Mouse (Mus musculus): ENCODE results near the gene Zfp383. TPM values are rescaled to one million over a fixed set of nuclear protein-coding genes. Genes with fewer than 3 reads are reported as not detected.
"Not testable (repeated sequence)": the region's sequence is repeated elsewhere in the genome, so short reads cannot be mapped to it uniquely, and the experiment has no call there.

Gene Zfp383
- total RNA-seq, 2 experiments from 2014 or later, result 6.1 to 9.9 TPM

- intact Hi-C loops (cut with DNase I), result no loop called here
- DNase-seq, result no peak
Observed at GRCm38 (mm10) chr7:29922780-29923179, 14.8 kb downstream of the Zfp383 start.

DNA sequence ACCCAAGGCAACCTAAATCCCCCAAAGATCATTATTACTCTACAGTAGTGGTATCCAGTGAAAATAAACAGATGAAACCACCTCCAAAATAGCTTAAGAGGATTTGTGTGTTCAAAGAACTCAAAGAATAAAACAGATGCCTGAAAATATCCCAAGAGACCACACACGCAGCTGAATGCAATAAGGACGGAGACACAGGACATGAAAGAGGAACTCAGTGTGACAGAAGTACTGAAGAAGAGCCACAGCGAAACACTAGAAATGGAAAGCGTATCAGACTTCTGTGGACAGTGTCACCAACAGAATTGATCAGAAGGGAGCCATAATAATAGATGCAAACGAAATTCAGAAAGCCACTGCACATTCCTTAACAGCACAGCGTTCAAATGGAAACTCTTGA is 30.8 kb downstream of the Zfp383 start:
- intact Hi-C loops (cut with DNase I), result no loop called here
- no peak for DNase-seq

- DNase-seq, result no peak
- intact Hi-C loops (cut with DNase I), result no loop called here
Observed at GRCm38 (mm10) chr7:29941027-29941426, 33.0 kb downstream of the Zfp383 start.

- no peak for DNase-seq
- intact Hi-C loops (cut with DNase I), result no loop called here
Observed at GRCm38 (mm10) chr7:29942740-29943139, 34.7 kb downstream of the Zfp383 start.

DNA sequence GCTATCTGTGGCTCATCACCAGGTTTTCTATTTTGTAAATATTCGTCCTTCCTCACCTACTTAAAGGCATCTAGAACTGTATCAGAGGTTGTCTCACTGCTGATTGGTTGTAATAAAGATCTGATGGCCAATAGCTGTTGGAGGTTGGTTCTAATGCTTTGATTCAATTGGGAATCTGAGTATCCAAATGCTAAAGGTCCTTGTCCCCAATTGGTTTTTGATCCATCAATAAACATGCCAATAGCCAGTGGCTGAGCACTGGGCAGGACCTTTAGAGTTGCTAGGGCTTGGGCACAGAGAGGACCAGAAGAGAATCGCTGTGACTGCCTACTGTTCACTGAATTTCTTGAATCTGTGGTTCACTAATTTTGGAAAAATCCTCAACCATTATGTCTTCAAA is 35.7 kb downstream of the Zfp383 start:
- DNase-seq, result no peak
- intact Hi-C loops (cut with DNase I), result no loop called here

DNA sequence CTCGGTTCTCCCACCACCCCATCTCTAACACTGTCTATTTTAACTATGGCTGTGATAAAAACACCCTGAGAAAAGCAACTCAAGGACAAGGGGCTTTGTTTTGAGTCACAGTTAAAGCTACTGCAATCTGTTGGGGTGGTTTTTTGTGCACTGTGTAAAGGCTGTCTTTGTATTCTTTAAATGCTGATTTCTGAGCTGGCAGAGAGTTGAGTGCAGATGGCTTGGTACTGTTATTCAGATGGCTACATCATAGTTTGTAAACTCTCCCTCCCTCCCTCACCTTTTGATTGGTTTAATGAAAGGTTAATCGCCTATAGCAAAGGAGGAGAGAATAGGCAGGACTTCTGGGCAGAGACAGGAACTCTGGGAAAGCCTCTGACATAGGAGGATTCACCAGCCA is 36.2 kb downstream of the Zfp383 start:
- intact Hi-C loops (cut with DNase I), result no loop called here
- no peak for DNase-seq

GRCm38 (mm10) chr7:29953086-29953485 is 45.1 kb downstream of the Zfp383 start:
- no peak for DNase-seq
- intact Hi-C loops (cut with DNase I), result loop anchor here (5.0 kb wide), 1 partner anchor 136 kb away; the partner anchor contains the start of gene Zfp790

DNA sequence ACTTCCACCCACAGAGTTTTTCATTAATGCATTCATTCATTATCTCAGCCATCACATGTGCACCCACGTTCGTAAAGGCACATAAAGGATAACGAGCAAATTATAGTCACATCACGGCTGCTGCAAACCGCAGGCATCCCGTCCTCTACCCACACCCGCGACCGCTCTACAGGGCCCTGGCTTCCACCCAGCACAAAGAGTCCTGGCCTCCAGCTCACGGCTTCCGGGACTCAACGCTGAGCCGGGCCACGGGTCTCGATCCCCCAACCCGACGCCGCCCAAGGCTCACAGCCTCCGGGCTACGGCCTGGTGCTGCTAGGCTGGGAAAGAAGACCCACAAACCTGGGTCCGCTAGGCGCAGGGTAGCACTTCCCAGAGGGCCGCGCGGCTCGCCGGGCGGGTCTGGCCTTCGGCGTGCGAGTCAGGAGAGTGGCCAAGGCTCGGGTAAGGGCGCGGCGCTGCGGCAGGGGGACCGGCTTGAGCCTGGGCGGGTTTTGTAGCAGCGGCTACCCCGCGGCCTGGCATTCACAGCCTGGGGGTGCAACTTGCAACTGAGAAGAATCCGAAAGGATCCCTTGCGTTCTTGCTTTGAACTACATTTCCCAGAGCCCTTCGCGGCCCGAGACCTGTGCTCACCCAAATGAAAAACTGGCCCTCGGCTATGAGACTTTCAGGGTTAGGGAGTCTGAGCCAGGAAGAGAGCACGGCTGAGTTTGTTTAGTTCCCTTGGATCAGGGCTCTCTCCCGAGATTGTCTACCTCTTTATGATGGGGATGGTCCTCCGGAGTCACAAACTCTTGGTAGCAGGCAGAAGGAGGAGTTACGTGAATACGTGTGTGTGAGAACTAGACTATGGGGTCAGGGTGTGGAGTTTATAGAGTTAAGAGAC is 45.7 kb downstream of the Zfp383 start, which contains the start of gene Zfp74:
Gene Zfp74 (minus strand): TSS at position 577 of the 889 bp plus-strand sequence.
- peak; percentile 73 to 84 for DNase-seq
- intact Hi-C loops (cut with DNase I), result loop anchor here (2.0 to 5.0 kb wide), 3 partner anchors 29 to 136 kb away; partner anchors contain the start of genes Zfp383, Zfp568 and Zfp790

- intact Hi-C loops (cut with DNase I), result loop anchor here (2.0 to 5.0 kb wide), 3 partner anchors 28 to 137 kb away; partner anchors contain the start of genes Zfp383, Zfp568 and Zfp790
- peak; percentile 26 to 53 for DNase-seq
Observed at GRCm38 (mm10) chr7:29954731-29955130, 46.7 kb downstream of the Zfp383 start.

DNA sequence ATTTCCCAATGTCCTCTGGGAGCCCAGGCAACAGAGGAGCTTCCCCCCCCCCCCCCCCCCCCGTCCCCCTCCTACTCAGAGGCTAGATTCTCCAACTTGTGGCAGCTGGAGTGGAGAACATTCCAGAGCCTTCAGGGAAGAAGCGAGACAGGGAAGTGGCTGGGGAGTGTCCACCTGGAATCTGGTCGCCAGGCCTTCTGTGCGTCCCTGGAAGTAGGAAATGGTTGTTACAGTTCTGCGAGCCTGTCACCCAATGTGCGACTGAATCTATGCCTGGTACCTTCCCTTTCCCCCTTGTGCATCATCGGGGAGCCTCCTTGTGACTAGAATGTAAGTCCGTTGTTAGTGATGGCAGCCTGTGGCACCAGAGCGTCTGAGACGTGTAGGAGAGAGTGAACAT is 48.2 kb downstream of the Zfp383 start:
- no peak for DNase-seq
- intact Hi-C loops (cut with DNase I), result no loop called here

- no peak for DNase-seq
- intact Hi-C loops (cut with DNase I), result no loop called here
Observed at GRCm38 (mm10) chr7:29958125-29958724, 50.2 kb downstream of the Zfp383 start.

- intact Hi-C loops (cut with DNase I), result no loop called here
- no peak for DNase-seq
Observed at GRCm38 (mm10) chr7:29959004-29959403, 51.0 kb downstream of the Zfp383 start.

DNA sequence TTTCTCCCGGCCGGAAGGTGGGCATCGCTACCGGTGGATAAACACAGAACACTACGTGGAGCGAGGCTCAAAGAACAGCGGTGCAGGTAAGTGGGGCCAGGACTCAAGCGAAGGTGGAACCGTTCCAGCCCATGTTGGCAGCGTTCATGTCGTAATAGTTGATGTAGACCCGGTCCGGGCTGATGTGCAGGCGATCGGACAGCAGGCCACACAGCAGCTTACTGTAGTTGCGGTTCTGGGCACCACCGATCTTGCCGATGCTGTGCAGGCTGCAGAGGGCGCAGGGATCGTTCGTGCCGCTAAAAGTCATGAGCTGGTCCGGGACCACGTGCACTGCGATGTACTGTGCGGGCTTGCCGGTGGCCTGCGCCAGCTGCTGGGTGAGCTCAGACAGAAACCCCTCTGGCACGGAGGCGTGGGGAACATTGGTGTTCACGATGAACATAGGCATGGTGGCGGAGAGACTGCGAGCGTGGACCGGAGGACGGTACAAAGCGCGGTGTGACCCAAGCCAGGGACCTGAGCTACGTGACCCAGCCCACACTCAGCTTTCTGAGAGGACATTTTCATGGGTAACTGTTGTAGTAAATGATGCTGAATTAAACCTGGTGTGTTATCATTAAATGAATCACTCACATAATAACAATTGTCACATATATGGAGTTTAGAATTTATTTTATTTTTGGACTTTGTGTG is 57.2 kb downstream of the Zfp383 start:
- DNase-seq; intact Hi-C loops (cut with DNase I): not testable (repeated sequence)

Small RNA genes lying within 50 kb of the gene (microRNA-seq; reads per million reads assigned to microRNA genes)
- gene Mir7668 (ENCODE audit: borderline number of aligned reads in 2 of 2), result 0 to 1.3 reads per million in 2 experiments

Other genes with a start within 250 kb of the Zfp383 start
- not detected for gene Catsperg2, start 181.2 kb upstream of the Zfp383 start, total RNA-seq (2021)
- 10 to 100 TPM in 1 of 2 experiments, 1 to 10 TPM in 1; 9.8 to 11.4 TPM for gene Zfp84, start 139.7 kb upstream of the Zfp383 start, total RNA-seq (2021)
- 1 to 10 TPM; 5.2 to 5.7 TPM for gene Zfp30, start 124.2 kb upstream of the Zfp383 start, total RNA-seq (2021)
- gene Zfp790, start 92.1 kb upstream of the Zfp383 start, total RNA-seq (2021), result 10 to 100 TPM; 10.9 to 11.9 TPM
- under 1 TPM; 0.39 to 0.49 TPM for gene Zfp940, start 54.6 kb upstream of the Zfp383 start, total RNA-seq (2021)
- 1 to 10 TPM; 2.9 TPM for gene Zfp420, start 48.2 kb upstream of the Zfp383 start, total RNA-seq (2021)
- 1 to 10 TPM; 7.9 to 8.9 TPM for gene Zfp27, start 1.7 kb upstream of the Zfp383 start, total RNA-seq (2021)
- gene Zfp74, start 45.9 kb downstream of the Zfp383 start, total RNA-seq (2021), result 1 to 10 TPM; 5.9 TPM
- gene Zfp568, start 75.7 kb downstream of the Zfp383 start, total RNA-seq (2021), result 10 to 100 TPM; 22.0 to 22.7 TPM
- 1 to 10 TPM; 2.4 to 2.7 TPM for gene Zfp14, start 143.2 kb downstream of the Zfp383 start, total RNA-seq (2021)
- gene Zfp82, start 164.7 kb downstream of the Zfp383 start, total RNA-seq (2021), result 1 to 10 TPM; 1.7 to 2.6 TPM
- not detected for gene Gm26920, start 182.2 kb downstream of the Zfp383 start, total RNA-seq (2021)
- 1 to 10 TPM; 1.8 to 2.7 TPM for gene Zfp566, start 182.3 kb downstream of the Zfp383 start, total RNA-seq (2021)
- 10 to 100 TPM; 30.9 to 35.3 TPM for gene Zfp260, start 186.6 kb downstream of the Zfp383 start, total RNA-seq (2021)
- 1 to 10 TPM; 1.8 to 2.7 TPM for gene Zfp382, start 213.7 kb downstream of the Zfp383 start, total RNA-seq (2021)

All from heart, postnatal 36 days (tissue).